Mouse (Mus musculus) layer of hippocampus, adult 18-20 months (tissue): ENCODE data around the gene Pnrc1. TPM values are rescaled to one million over a fixed set of nuclear protein-coding genes. Genes with fewer than 3 reads are reported as not detected.
"Not testable (repeated sequence)": the region's sequence is repeated elsewhere in the genome, so short reads cannot be mapped to it uniquely, and the experiment has no call there.

Source experiments
- DNase-seq, 2 experiments: peaks; one replicate each; pipeline ENCODE4 v3.0.0; 2022; ENCODE audit warnings: low spot score in 2 of 2
- long read RNA-seq: library from polyadenylated mRNA; stranded (forward); transcript quantifications from one replicate; pipeline ENCODE4 v2.0.0, GENCODE M21; 2021
- total RNA-seq, 2 experiments: library from RNA; stranded (reverse); gene quantifications; 2 replicates each; pipeline ENCODE4 v1.2.3; 2021

The Pnrc1 gene
- total RNA-seq = 100 to 1,000 TPM; 160 to 168 TPM
- long read RNA-seq, transcript Pnrc1-201 (2 exons, 1,648 nt) = major isoform, 27 of 35 reads
- long read RNA-seq, partial matches to known transcripts = 0 of 35 reads
- long read RNA-seq, other reads (novel, unspliced or antisense) = 4 of 35 reads

DNA sequence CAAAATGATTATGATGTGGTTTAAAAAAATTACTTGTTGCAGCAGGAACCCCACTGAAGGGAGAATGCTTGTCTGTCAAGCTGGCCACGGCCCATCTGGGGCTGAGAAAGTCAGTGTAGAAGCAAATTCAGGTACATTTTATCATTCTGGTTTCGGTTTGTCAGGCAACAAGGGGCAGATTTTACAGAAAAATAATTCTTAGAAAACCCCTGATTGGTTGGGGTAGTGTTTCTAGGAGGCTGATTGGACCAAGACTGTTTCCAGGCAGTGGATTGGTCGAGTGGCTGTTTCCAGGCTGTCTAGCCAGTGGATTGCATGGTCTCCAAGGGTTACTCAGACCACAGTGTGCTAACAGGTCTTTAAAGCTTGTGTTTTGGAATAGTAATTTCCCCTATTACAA, at the start of gene Pnrc1:
Pnrc1 (minus strand) TSS at position 162 of the 400 bp plus-strand sequence.
- DNase-seq = peak; percentile 47 to 72

DNA sequence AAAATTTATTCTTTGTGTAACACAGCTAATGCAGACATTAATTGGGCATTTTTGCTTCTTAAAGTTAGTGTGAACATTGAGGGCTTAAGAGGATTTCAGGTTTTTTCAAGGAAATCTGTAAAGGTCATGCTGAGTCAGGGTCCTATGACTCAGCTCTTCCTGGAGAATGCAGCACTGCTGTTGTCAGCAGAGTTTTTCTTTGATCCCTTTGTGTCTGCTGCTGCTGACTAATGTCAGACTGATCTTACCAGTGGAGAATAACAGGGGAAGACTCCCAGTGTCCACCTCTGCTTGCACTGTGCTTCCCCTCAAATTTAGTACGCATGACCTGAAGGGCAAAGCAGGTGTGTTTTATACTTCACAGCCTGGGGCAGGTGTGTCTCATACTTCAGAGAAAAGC, 48.0 kb upstream of the Pnrc1 start:
- DNase-seq = no peak

DNA sequence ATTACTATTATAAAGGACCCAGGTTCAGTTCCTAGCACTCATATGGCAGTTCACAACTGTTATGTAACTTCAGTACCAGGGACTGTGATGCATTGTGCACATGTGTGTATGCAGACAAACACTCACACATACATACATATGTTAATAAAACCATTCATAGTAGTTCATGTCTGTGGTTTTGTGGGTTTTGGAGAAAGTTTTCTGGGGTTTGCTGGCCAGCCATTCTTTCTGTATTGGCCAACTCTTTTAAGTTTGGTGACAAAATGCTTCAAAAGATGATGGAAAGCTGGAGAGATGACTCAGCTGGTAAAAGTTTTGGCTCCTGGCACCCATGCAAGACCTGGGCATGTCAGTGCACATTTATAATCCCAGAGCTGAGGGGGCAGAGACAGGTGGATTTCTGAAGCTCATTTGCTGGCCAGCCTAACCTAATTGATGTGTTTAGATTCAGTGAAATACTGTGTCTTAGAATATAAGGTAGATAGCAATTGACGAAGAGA, 43.0 kb upstream of the Pnrc1 start:
- no peak for DNase-seq

DNA sequence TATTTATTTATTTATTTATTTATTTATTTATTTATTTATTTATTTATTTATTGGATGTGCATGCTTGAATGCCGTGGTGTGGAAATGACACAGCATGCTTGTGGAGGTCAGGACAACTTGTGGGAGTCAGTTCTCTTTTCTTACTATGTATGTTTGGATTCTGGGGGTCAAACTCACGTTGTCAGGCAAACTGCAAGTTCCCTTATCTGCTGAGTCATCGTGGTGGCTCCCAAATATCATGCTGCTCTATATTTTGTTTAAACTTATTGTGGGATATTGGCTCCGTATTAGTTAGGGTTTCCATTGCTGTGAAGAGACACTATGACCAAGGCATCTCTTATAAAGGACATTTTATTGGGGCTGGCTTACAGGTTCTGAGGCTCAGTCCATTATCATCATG, 41.2 kb upstream of the Pnrc1 start:
- DNase-seq = no peak

DNA sequence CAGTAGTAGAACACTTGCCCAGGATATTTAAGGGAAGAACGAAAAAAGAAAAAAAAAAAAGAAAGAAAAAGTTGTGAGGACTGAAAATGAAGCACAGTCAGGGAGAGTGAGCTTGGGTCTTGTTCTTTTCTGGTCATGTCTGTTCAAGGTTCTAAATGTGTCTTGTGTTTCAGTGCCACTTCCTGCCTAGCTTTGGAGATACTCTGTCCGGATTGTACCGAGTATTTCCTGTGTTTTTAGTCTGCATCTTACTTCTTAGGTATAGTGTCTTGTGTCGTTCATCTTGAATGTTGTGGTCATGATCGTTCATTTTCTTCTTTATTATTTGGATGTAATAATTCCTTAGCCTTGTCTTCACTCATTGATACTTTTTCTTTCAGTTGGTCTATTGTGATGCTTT, 25.9 kb upstream of the Pnrc1 start:
- DNase-seq = no peak

DNA sequence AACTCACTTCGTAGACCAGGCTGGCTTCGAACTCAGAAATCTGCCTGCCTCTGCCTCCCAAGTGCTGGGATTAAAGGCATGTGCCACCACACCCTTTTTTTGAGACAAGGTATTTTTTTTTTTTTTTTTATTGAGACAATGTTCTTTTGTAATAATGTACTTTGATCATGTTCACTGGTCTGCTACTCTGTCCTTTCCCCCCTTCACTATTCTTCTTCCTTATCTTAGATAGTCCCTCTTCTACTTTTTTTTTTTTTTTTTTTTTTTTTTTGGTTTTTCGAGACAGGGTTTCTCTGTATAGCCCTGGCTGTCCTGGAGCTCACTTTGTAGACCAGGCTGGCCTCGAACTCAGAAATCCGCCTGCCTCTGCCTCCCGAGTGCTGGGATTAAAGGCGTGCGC, 24.2 kb upstream of the Pnrc1 start:
- DNase-seq = not testable (repeated sequence)

DNA sequence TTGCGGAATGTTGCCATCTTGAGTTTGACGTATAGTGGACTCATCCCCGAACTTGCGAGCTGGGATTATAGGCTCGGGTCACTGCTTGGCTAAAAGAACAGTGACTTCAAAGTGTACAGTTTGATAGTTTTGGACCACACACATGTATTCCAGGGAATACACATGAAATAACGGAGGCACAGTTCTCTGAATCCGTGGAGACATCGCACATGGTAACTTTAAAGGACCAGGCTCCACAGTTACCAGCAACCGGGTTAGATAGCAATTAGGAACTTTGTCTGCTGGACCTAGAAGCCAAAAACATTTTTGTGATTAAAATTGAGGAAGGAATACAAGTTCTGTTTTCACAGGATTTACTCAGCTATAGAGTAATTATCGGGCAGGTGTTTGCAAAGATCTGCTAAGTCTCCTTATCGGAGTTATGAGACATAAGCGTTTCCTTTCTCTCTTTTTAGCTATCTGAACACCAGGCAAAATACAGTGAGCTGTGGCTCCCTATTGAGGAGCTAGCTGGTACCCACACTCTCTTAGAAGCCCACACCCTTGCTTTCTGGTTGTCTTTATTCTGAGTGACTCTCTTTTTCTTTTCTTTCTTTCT, 21.0 kb upstream of the Pnrc1 start:
- no peak for DNase-seq

DNA sequence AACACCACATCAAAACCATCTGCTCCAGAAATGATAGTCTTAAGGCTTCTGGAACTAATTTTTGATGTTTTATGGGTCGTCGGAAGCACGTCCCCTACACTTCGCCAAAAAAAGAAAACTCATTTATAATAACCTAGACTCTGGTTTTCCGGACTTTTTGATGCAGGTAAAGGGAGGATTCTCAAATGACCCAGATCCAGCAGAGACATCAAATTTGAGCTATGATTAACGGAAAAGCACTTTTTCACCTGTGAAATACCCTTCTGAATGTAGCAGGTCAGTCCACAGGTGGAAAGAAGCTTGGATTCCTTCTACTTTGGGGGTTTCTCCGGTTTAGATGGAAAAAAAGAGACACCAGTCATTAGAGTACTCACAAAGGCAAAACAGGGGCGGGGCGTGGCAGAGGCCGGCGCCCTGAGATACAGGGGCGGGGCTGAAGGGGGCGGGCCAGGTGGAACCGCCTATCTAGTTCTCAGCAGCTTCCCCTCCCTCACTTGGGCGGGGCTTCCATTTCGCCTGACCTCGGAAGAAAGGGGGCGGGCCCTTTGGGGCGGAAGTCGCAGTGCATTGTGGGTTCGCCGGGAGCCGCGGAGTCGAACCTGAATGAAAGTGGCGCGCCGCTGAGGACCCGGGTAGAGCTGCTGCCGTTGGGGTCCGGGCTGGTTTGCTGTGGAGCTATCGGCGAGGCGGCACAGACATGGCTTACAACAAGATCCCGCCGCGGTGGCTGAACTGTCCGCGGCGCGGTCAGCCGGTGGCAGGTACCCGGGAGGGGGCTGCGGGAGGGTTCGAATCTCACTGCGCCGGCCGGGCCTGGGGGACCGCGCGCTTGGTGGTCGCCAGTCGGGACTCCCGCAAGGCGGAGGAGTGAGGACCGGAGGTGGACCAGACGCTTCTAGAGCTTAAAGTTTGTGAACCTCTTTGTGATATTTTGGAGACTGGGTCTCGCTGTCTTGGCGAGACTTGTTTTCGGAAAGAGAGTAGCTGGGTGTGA, 20.1 kb upstream of the Pnrc1 start, which contains the start of gene Rngtt:
Rngtt (plus strand) TSS at position 548 of the 994 bp plus-strand sequence.
- DNase-seq = peak; percentile 91 to 96

DNA sequence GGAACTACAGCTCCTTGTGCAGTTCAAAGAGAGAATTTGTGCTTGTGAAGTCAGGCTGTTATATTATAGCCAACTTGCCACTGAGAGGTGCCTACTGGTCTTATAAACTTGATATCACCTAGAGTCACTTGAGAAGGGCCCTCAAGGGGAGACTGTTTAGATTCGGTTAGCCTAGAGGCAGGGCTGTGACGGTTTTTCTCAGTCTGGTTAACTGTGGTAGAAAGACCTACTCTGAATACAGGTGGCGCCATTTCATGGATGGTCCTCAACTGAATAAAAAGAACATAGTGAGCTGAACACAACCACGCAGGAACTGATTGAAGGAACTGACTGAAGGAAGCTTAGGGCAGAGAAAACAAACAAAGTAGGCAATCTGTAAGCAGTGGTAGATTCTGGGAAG, 17.2 kb upstream of the Pnrc1 start:
- DNase-seq = no peak

DNA sequence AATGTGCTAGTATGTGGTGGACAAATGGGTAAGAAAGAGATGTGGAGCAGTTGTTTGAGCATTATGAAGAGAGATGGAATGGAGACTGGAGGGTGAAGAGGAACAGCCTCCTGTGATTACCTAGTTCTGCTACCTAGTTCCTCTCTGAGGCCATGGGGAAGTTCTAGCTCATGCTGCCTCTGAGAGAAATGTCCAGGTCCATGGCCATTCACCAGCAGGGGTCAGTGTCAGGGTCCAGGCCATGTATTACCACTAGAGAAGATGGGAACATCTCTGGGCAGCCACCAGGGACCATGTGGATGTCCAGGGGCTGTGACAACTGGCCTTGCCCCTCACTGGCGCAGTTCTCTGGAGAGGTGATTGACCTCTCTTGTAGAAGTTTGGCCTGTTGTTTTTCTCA, 13.1 kb upstream of the Pnrc1 start:
- no peak for DNase-seq

DNA sequence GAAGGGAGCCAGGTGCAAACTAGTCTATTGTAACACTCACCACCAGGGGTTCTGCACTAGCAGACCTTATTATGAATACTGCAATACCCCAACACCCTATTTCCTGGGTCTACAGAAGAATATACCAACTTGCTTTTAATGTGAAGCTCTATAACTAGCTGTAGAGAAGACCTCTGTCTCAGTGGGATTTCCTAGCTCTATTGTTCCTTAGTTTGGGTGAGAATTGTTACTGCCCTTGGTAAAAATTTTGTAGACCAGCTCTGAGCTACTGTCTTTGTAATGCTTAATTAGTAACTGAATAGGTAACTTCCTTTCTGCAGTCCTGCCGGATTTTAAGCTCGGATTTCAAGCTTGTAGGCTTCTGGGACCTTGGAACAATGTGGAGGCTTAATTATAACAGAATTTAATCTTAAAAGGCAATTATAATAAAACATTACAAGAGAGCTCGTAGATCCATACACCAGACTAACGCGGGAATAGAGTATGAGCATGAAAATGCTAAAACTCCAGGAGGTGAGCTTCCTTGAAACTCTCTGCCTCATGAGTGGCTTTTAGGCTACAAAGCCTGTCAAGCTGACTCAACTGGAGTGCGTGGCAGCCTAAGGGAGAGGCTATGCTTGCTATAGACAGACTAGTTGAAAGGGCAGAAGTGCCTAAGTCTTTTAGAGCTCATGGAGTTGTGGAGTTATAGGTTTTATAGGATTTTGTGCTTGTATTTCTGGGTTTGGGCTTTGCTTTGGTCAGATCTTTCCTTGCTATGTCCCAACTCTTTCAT, 11.1 kb upstream of the Pnrc1 start:
- not testable (repeated sequence) for DNase-seq

DNA sequence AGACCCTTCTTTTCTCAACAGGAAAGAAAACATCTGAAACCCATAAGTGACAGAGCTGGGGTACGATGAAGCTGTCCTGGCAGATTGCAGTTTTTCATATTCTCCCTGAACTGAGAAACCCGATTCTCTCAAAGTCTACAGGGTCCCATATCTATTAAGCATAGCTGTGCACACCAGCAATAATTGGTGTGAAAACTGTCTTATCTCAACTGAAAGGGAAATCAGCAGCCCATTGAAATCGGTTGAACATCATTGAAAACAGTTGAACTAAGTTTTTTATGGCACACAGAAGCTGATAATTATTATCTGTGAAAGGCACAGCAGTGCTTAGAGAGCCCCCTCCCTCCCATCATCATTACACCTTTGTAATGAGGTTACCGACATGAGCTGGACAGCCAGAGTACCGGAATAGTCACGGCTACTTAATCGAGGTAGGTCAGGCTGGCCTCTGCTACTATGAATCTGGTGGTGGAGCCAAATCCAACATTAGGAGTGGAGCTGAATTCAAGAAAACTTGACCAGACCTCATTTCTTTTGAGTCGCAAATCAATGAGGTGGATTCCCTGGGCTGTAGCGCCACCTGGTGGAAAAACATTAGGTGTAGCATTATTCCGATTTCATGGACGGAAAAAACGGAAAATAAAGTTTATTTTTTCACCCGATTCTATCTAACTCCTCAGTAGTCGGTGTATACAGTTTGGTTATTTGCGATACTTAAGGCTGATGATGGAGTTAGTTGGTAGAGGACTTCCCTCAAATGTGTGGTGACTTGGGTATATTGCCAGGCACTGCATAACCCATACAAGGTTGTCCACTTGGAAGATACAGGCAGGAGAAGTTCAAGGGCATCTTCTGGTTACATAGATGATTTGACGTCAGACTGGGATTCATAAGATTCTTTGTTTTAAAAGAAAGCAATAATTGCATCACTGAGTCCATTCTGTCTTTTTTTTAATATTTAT, 2.7 kb upstream of the Pnrc1 start:
- peak; percentile 47 to 70 for DNase-seq

DNA sequence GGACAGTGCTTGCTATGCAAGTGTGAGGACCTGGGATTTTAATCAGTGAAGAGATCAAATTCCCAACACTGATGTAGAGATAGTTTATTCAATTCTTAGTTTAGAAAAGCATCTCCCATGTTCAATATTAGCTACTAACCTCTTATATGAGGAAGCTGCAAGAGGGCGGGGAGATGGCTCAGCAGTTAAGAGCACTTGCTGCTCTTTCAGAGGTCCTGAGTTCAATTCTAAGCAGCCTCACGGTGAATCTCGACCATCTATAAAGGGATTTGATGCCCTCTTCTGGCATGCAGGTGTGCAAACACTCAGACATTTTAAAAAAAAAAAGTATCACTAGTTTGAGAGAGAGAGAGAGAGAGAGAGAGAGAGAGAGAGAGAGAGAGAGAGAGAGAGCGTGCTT, 915 bp upstream of the Pnrc1 start:
- no peak for DNase-seq

DNA sequence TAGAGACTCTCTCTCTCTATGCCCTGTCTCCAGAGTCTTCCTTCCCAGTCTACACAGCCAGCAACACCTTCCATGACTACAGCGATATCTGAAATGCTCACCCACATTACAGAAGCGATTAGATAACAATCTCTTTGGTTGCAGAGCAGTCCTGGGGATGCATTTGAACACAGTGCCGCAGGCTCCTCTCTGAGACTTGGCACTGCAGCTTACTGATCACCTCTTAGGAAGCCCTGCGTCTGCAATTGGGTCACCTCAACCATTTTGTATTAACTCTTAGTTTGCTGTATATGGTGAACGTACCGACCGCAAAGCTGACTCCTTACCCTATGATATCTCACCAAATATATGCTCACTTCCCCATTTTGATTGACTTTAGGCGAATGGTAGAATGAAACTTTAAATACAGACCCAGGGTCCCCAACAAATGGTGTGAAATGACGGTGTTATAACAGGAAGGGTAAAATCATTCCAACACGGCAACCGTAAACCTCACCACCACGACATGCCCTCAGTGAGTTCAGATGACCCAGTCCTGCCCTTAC, 785 bp downstream of the Pnrc1 start:
- DNase-seq = peak in 1 of 2 experiments; percentile 13

DNA sequence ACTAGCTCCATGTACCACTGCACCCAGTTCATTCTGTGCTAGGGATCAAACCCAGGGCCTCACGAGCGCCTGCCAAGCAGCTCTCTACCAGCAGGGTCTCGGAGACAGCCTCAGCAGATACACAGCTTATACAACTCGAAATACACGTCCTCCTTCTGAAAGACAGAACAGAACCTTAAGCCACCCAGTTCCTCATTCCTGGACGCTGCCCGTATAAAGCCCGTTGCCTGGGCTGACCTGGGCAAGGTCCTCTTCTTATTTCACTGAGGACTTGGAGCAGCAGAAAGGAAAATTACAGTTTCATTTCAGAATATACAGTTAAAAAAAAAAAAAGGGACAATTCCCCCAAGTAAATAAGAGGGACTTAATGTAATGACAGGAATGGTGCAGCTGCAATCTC, 4.5 kb downstream of the Pnrc1 start:
- DNase-seq = no peak

DNA sequence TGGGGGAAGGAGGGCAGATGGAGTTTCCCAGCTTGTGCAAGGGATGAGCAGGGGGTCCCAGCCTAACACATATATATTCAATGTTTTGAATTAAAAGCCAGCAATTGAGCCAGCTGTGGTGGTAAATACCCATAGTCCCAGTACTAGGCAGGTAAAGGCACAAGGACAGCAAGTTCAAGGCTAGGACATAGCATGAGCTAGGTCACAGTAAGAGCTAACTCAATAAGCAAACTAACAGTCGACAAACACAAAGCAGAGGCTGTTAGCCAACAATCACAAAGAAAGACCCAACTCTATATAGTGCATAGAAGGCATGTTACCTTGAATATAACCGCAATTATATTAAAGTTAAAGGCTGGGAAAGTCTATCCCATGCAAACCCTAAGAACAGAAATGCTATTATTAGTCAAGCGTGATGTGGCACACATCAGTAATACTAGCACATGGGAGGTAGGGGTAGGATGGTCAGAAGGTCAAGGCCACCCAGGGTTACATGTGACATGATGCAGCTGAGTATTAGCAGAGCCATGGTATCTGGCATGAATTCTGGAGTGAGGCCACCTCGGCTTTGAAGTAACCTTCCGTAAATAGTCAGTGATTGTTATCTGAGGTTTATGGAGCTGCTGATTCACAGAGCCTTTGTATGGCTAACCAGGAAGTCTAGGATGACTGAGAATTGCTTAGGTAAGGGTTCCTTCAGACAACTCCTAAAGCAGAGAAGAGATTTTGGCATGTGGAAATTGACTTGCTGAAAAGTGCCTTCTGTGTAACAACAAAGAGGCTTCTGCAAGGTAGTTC, 5.7 kb downstream of the Pnrc1 start:
- no peak for DNase-seq

DNA sequence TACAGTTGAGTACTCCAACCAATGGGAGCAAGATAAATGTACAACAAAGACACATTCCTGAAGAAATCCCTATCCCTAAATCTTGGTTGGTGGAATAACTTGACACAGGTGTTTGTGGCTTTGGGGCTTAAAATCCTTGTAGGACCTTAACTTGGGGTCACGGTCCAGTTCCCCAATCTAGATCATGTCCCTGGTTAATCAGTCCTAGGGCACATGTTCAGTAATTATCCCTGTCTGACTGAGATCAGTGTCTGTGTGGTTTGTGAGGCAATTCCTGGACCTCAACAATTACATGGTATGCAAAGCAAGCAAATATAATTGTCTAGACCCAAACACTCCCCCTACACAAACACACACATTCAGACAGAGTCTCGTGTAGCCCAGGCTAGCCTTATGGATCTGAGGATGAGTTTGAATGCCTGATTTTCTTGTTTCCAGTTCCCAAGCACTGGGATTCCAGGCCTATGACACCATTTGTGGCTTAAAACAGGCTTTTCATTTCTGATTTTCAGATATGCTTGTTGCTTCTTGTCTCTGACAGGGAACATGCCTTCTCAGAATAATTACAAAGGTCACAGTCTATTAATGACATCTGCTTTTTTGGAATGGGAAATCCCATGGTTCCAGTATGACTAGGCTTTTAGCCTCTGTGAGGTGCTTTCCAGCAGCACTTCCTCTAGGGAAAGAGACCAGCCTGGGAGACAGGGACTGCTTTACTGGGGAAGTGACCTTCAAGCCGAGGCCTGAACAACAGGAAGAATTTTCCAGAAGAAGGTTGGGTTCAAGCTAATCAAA, 7.9 kb downstream of the Pnrc1 start:
- no peak for DNase-seq

DNA sequence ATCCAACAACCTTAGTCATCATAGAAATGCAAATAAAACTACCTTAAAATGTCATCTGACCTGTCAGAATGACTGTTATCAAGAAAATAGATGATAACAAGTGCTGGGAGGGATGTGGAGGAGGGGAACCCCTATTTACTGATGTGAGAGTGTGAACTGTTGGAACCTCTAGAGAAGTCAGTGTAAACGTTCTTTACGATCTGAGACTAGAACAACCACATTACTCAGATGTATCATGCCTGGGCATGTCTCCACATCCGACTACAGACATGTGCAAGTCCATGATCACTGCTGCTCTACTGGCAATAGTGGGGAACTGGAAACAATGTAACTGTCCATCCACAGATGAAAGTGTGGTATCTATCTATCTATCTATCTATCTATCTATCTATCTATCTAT, 16.5 kb downstream of the Pnrc1 start:
- DNase-seq = no peak
